Mouse (Mus musculus) bone marrow macrophage, adult 2 months (primary cell): ENCODE data around the gene Timm22. TPM values are rescaled to one million over a fixed set of nuclear protein-coding genes. Genes with fewer than 3 reads are reported as not detected.

Experiments used
- H3K27ac ChIP-seq: 2 replicates; pipeline ENCODE4 v1.5.1; 2012; ENCODE audit warnings: low read depth, low read length; ENCODE audit not compliant: insufficient read depth
- H3K4me1 ChIP-seq: 2 replicates; pipeline ENCODE4 v1.6.1; 2012; ENCODE audit warnings: low read length; ENCODE audit not compliant: control insufficient read depth, insufficient read depth
- H3K4me3 ChIP-seq: 2 replicates; pipeline ENCODE4 v1.5.1; 2012; ENCODE audit warnings: mild to moderate bottlenecking, low read length, moderate library complexity; ENCODE audit not compliant: insufficient read depth
- CTCF ChIP-seq: IDR thresholded peaks from 2 replicates; pipeline ENCODE4 v1.5.1; 2012; ENCODE audit warnings: low read depth, mild to moderate bottlenecking, low read length, moderate library complexity
- POLR2A ChIP-seq: IDR thresholded peaks from 2 replicates; pipeline ENCODE4 v1.6.1; 2012; ENCODE audit warnings: mild to moderate bottlenecking, low read depth, low read length, borderline replicate concordance
- polyA plus RNA-seq: library from polyadenylated mRNA; stranded (reverse); fragments of >200 nt; gene quantifications from 2 replicates; pipeline ENCODE4 v1.2.4, GENCODE M21; 2012; ENCODE audit not compliant: missing spikeins, insufficient read depth, insufficient read length

Gene Timm22
- polyA plus RNA-seq, 1 experiment, result 15.1 TPM

GRCm38 (mm10) chr11:76454492-76454891 lies 47.7 kb downstream of the Timm22 start:
- H3K4me3 ChIP-seq, result no peak overlapping the region
- TF ChIP-seq CTCF (peak; percentile 51), POLR2A (no peak)
- H3K27ac ChIP-seq, result no peak overlapping the region
- peaks cover 23% of the 10 kb centered on the region for H3K4me1 ChIP-seq

GRCm38 (mm10) chr11:76456233-76456632 lies 49.5 kb downstream of the Timm22 start:
- Histone ChIP-seq H3K4me1 (peaks cover 29% of the 10 kb centered on the region), H3K27ac (no peak overlapping the region), H3K4me3 (no peak overlapping the region)
- TF ChIP-seq POLR2A (no peak), CTCF (peak; percentile 72)

GRCm38 (mm10) chr11:76456897-76457296 lies 50.1 kb downstream of the Timm22 start:
- no peak overlapping the region; the same call in 1 of the 2 replicates for H3K27ac ChIP-seq
- H3K4me1 ChIP-seq, result peaks cover 29% of the 10 kb centered on the region
- TF ChIP-seq POLR2A, result no peak
- TF ChIP-seq CTCF, result no peak
- no peak overlapping the region for H3K4me3 ChIP-seq

- Histone ChIP-seq H3K4me1 (peaks cover 29% of the 10 kb centered on the region), H3K4me3 (no peak overlapping the region), H3K27ac (peak overlapping the region; percentile 73)
- no peak for TF ChIP-seq CTCF
- TF ChIP-seq POLR2A, result no peak
These were observed 52.0 kb downstream of the Timm22 start for GRCm38 (mm10) chr11:76458730-76459129.

GRCm38 (mm10) chr11:76459489-76459888 lies 52.7 kb downstream of the Timm22 start:
- H3K27ac ChIP-seq, result peak overlapping the region; percentile 73
- H3K4me3 ChIP-seq, result no peak overlapping the region
- TF ChIP-seq CTCF (no peak), POLR2A (no peak)
- peaks cover 29% of the 10 kb centered on the region for H3K4me1 ChIP-seq

- Histone ChIP-seq H3K27ac (no peak overlapping the region), H3K4me3 (no peak overlapping the region), H3K4me1 (peaks cover 29% of the 10 kb centered on the region)
- no peak for TF ChIP-seq POLR2A
- TF ChIP-seq CTCF, result no peak
These were observed 54.4 kb downstream of the Timm22 start for GRCm38 (mm10) chr11:76461201-76461600.

- Histone ChIP-seq H3K4me3 (no peak overlapping the region), H3K27ac (no peak overlapping the region), H3K4me1 (peaks cover 28% of the 10 kb centered on the region)
- no peak for TF ChIP-seq POLR2A
- no peak for TF ChIP-seq CTCF
These were observed 54.9 kb downstream of the Timm22 start for GRCm38 (mm10) chr11:76461696-76462095.

GRCm38 (mm10) chr11:76465879-76466278 lies 59.1 kb downstream of the Timm22 start:
- Histone ChIP-seq H3K27ac (no peak overlapping the region), H3K4me1 (peaks cover 30% of the 10 kb centered on the region), H3K4me3 (no peak overlapping the region)
- TF ChIP-seq POLR2A, result no peak
- TF ChIP-seq CTCF, result no peak

Other genes starting within 250 kb of the Timm22 start
- 40.7 and 47.9 TPM in 2 replicates for gene Vps53, start 227.3 kb upstream of the Timm22 start, polyA plus RNA-seq
- 2.1 and 3.8 TPM in 2 replicates for gene Fam57a, start 227.3 kb upstream of the Timm22 start, polyA plus RNA-seq
- not detected in 2 replicates for gene Dbil5, start 189.3 kb upstream of the Timm22 start, polyA plus RNA-seq
- gene Gemin4, start 189.3 kb upstream of the Timm22 start, polyA plus RNA-seq, result 1.6 and 3.2 TPM in 2 replicates
- gene Mrm3, start 163.2 kb upstream of the Timm22 start, polyA plus RNA-seq, result 3.2 and 3.4 TPM in 2 replicates
- gene Glod4, start 163.2 kb upstream of the Timm22 start, polyA plus RNA-seq, result 40.0 and 53.4 TPM in 2 replicates
- gene Nxn, start 7.8 kb upstream of the Timm22 start, polyA plus RNA-seq, result 0.35 TPM in 1 of 2 replicates, not detected in the other
- gene Abr, start 215.4 kb downstream of the Timm22 start, polyA plus RNA-seq, result 145 and 158 TPM in 2 replicates